Mouse (Mus musculus) olfactory bulb, adult 2 months (tissue): ENCODE data around the gene Gm28042.

Experiments used
- CTCF ChIP-seq: fragments of 200-500 bp; IDR thresholded peaks from 2 replicates; pipeline ENCODE4 v1.5.1; 2012; ENCODE audit warnings: low read depth, mild to moderate bottlenecking, low read length, moderate library complexity; ENCODE audit not compliant: insufficient read depth
- POLR2A ChIP-seq: fragments of 200-500 bp; IDR thresholded peaks from 2 replicates; pipeline ENCODE4 v1.6.1; 2012; ENCODE audit warnings: mild to moderate bottlenecking, low read depth, low read length, moderate library complexity; ENCODE audit not compliant: insufficient read depth

- TF ChIP-seq CTCF = no peak
- TF ChIP-seq POLR2A = no peak
Observed at GRCm38 (mm10) chr2:119999731-120000130, 27.6 kb upstream of the Gm28042 start.
